Mouse (Mus musculus): ENCODE results near the gene Ntn1.

The Ntn1 gene

DNA sequence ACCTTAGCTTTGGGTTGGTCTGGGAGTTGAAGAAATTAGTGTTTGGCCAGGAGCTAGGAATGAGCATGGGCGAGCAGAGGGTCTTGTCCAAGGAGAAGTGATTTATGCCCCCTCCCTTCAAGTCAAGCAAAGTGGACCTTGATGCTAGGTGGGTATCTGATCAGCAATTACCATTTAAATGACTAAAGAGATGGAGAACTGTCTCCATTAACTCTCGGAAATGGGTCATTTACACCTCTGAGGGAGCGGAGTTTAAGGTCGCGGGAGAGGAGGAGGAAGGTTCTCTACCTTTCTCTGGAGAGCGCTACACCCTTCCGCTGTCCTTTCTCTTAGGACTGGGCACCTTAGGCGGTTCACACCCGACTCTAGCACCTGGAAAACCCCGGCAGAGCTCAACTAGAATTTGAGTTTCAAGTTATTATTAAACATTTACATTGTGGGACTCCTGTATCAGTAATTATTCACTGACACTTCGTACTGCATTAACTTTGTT is at the start of gene Ntn1:
Gene Ntn1 (minus strand): TSS at position 97 of the 493 bp plus-strand sequence.
- no peak for DNase-seq (ENCODE audit: low spot score in 2 of 2)

DNA sequence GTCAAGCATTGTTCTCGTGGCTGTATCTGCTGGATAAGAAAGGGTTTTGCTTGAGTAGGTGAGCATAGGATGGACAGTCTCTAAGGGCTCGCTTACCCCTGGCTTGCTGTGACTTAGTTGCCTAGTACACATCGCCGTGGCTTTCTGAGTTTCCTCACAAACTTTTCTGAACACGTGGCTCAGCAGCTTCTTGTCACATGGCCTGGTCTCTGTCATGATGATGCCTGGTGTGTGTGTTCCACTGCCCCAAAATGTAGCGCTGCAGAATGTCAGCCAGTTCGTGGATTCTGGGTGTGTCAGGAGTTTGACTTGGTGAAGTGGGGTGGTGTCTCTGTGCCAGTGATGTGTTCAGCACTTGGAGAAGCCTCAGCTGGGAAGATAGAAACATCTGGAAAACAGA is 47.7 kb upstream of the Ntn1 start:
- no peak for DNase-seq (ENCODE audit: low spot score in 2 of 2)

DNA sequence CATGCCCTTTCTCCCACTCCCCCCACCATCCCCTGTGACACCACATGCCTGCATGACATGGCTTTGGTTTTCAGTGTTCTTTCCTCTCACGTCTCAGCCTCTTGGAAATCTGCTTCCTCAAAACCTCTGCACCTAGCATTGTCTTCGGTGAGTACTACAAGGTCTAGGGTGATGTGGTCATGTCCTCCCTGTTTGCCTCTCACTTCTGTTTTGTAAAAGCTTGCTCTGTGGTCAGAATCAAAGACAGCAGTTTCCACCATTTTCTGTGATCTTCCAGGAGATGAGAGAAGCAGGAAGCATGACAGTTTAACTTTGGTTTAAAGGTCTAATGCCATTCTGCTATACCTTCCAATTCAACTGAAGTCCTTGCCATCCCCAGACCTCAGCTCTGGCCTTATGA is 46.6 kb upstream of the Ntn1 start:
- DNase-seq (ENCODE audit: low spot score in 2 of 2): no peak

DNA sequence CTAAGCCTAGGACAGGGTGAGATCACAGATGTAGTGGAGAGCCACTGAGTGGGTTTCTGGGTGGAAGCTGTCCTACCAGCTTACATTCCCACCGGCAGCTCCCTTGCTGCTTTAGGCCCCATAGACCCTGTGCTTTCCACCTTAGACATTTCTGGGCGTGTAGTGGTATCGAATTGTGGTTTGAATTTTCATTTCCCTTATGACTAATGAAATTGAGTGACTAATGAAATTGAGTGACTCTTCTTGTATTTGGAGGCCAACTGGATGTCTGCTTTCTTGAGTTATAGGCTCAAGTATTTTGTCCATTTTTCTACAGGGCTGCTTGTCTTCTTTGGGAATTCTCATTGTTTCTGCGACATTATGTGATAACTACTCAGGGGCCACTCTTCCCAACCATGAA is 45.9 kb upstream of the Ntn1 start:
- no peak for DNase-seq (ENCODE audit: low spot score in 2 of 2)

DNA sequence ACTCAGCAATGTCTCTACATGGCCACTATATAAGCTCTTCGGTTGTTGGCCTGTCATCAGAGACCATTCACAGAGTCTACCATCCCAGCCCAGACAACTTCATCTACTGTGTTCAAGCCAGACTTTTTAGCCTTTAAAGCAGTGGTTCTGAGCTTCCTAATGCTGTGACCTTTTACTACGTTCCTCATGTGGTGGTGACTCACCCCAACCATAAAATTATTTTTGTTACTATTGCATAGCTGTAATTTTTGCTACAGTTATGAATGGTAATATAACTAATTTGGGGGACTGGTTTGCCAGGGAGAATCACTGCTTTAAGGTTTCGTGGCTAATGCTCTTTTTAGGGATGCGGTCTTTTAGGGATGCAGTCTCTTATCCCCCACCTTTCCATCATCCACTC is 45.3 kb upstream of the Ntn1 start:
- DNase-seq (ENCODE audit: low spot score in 2 of 2): no peak

DNA sequence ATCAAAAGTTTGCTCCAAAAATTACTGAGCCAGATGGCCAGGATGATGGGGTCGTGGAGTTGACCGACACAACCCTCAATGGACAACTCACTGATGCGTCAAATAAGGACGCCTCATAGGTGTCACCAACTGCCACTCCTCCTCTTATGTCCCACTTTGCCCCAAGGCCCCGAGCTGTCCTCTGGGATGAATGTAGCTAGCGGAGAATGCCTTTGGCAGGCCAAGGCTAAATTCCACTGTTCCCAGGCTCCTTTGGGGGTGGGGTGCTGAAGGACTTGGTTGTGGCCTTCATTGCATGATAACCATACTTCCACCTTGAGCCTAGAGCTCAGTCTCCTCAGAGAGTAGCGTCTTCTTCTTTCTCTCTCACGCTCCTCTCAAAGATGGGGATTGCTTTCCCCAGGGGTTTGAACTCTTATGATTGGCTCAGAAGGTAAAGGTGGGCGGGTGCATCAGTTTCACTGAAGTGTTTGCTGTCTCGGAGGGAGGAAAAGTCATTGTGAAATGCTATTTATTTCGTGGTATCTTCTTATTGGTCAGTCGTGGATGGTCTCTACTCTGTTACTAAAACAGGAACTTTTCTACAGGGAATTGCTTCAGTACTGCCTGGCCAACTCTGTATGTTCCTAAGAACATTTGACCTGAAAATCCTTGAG is 42.5 kb upstream of the Ntn1 start:
- no peak for DNase-seq (ENCODE audit: low spot score in 2 of 2)

DNA sequence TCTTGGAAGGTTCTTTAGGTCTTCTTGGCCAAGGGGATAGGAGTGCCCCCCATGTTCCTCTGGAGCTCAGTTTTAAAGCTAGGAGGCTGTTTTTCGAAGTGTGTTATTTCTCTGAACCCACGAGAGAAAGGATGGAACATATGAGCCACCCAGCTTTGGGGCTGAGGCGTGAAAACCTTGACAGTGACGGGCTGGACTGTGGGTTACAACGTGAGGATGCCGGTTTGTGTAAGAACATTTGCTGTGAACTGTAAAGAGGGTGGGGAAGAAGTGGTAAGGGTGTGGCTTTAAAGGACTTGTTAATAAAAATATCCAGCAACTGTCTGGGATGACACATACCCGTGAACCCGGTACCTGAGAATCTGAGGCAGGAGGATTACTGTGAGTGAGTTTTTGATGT is 41.7 kb upstream of the Ntn1 start:
- DNase-seq (ENCODE audit: low spot score in 2 of 2): no peak

DNA sequence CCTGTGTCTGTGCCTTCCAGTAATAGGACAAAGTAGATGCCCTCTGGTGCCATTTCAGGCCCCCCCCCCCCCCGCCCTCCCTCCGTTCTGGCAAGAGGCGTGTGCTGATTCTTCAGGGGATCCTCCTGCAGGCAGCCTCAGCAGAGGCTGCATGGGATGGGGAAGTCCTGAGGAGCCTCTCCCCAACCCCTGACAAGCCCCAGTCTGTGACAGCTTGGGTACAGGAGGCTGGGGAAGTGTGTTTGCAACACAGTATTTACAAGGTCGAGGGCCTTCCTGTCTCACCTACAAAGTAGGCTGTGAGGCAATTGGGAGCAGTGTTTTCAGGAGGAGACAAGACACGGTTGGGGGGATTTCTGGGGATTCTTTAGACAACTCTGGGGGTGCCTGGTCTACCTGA is 40.3 kb upstream of the Ntn1 start:
- DNase-seq (ENCODE audit: low spot score in 2 of 2): no peak

DNA sequence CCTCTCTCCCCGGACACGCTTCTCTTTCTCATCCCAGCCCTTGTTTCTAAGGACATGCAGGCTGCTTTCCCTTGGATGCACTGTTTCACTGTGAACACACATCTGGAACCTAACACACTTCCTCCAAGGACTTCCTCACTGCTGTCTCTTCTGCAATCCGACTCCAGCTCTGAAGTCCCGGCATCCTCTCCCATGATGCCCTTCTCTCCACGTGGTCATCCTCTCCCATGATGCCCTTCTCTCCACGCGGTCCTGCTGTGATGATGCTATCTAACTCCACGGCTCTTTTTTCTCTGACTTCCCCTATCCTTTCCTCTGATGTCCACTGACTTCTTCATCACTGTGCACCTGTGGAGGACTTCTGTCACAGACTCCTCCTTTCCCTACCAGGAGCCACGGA is 39.5 kb upstream of the Ntn1 start:
- no peak for DNase-seq (ENCODE audit: low spot score in 2 of 2)

DNA sequence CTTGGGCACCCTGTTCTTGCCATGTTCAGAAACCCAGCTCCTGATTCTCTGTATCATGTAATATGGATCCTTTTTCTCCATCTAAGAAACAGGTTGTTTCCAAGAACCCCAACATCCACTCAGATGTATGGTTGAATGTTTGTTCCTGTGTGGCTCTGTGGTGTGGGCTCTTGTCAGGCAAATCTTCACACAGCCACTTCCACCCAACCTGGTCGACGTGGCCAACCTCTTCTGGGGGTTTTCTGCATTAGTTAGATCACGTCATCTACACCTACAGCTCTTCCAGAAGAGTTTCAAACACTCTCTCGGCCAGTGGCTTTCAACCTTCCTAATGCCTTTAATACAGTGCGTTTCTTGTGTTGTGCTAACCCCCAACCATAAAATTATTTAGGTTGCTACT is 35.8 kb upstream of the Ntn1 start:
- DNase-seq (ENCODE audit: low spot score in 2 of 2): no peak

DNA sequence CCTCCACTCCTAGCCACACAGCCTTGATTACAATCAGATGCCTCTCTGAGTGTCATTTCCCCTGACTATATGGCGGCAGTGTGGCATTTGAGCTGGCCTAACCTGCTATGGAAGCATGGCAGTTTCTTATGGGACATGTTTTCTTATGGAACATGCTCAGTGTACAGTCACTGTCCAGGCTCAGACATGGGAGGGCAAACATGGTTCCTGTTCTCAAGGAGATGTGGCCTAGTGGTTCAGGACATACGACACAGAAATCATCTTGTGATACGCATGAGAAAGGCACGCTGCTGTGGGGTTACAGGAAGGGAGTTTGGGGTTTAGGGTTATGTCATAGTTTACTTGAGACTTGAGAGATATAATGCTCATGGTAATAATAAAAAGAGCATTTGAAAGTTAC is 35.0 kb upstream of the Ntn1 start:
- no peak for DNase-seq (ENCODE audit: low spot score in 2 of 2)

DNA sequence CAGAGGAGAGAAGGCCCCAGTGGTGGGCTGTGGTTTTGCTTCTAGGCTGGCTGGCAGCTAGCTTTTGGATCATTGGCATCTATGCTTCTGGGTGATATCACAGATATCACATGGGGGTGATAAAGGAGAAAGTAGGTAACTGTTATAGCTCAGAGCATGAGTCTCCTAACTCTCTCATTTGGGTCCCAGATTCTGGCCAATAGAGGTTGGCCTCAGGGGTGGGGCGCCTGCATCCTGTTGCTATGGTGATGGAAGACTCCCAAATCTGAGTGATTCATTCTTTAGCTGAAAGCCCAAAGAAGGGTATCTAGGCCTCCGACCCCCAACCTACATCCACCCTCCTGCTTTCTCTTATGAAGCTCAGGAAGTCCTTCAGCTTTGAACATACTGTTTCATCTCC is 34.1 kb upstream of the Ntn1 start:
- DNase-seq (ENCODE audit: low spot score in 2 of 2): no peak

DNA sequence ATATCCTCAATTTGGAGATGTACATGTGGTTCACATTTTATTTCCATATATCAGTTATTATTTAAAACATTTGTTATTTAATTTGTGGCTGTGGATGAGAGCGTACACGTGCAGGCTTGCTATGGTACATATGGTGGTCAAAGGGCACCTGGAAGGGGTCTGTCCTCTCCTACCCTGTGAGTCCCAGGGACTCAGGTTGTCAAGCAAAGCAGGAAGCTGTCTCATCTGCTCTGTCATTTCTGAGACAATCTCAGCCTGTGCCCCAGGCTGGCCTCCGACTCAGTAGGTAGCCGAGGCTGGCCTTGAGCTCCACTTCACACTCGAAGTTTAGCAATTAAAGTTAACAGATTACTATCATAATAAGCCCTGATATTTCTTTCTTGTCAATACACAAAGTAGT is 32.9 kb upstream of the Ntn1 start:
- DNase-seq (ENCODE audit: low spot score in 2 of 2): no peak

DNA sequence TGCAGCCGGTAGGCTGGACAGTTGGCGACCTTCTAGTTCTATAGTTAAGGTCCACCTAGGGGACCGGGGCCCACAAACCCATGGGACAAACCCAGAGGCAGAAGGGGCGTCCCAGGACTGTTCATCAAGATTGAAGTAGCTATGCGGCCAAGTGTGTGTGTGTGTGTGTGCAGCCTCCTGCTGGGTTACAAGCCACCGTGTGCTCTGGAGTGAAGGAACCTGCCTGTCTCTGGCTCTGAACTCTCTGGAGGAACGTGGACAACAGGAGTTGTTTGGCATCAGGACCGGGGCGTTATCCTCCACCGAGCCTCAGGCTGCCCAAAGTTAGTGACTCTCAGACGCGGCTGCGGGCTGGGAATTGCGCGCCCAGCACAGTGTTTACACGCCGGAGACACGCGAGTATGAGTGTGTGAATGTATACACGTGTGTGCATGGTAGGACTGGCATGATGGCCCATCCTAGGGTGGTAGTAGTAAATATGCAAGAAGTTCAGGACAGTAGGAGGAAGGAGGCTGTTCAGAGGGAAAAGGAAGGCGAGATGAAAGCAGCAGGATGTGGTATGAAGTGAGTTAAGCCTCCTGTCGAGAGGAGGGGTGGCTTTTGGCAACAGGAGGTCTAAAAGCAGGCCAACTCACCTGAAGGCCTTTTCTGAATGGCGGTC is 31.9 kb upstream of the Ntn1 start:
- no peak for DNase-seq (ENCODE audit: low spot score in 2 of 2)

DNA sequence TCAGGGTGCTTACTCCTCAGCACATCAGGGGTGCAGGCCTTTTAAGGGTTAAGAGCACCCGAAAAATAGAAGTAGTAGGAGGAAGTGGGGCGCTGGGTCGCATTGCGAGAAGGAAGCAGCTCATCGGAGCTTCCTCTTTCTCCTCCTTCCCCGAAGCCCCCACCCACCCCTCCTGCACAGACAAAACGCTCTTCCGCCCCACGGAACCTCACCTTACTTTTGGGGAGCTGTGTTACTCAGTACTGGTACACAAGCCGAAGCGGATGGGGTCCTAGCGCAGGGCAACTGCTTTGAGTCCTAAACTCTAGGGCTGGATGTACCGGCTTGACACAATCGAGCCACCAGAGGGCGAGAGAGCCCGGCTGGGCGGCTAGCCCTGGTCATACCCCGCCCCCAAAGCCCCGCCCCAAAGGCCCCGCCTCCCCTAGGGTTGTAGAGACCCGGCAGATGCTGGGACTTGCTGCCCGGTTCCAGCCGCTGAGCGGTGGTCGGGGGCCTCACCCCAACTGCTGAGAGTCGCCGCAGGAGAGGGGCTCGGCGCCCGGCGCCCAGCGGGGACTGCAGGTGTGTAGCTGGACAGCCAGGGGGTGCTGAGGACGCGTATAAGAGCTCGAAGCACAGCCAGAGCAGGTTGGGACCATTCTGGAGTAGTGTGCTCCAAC is 31.2 kb upstream of the Ntn1 start, which contains the start of gene Pik3r5:
Gene Pik3r5 (plus strand): TSS at position 423 of the 662 bp plus-strand sequence.
- peak; percentile 63 to 66 for DNase-seq (ENCODE audit: low spot score in 2 of 2)

DNA sequence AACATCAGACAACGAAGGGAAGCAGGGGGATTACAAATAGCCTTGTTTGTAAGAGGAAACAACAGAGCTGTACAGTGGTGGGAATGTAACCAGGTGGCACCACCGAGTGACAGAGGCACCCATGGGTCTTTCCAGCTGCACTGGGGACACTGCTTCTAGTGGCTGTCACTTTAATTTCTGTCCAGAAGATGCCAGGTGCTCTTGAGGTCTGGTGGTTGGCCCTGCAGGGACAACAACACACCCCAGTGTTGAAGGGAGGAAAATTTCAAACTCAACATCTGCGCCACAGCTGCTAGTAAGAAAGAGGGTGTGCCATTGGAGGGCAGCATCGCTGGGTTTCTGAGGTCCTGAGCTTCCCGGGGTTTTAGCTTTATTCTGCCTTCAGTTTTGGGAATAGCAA is 30.0 kb upstream of the Ntn1 start:
- DNase-seq (ENCODE audit: low spot score in 2 of 2): no peak

DNA sequence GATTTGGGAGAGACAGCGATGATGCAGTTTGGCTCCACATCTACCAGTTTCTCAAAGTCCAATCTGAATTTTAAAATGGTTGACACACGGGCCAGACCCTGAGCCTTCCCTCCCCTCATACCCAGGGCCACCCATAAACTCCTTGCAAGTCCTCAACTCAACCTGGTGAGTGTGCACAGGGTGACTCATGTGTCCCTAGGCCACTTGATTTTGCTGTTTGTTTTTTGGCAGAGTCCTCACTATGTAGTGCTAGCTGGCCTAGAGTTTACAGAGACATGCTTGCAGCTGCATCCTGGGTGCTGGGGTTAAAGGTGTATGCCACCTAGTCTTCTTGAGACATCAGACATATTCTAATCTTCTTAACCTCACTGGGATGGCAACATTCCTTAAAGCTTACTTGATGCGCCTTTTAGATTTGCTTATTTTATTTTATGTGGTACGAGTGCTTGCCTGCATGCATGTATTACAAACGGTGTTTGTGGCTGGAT is 26.5 kb upstream of the Ntn1 start:
- no peak for DNase-seq (ENCODE audit: low spot score in 2 of 2)

DNA sequence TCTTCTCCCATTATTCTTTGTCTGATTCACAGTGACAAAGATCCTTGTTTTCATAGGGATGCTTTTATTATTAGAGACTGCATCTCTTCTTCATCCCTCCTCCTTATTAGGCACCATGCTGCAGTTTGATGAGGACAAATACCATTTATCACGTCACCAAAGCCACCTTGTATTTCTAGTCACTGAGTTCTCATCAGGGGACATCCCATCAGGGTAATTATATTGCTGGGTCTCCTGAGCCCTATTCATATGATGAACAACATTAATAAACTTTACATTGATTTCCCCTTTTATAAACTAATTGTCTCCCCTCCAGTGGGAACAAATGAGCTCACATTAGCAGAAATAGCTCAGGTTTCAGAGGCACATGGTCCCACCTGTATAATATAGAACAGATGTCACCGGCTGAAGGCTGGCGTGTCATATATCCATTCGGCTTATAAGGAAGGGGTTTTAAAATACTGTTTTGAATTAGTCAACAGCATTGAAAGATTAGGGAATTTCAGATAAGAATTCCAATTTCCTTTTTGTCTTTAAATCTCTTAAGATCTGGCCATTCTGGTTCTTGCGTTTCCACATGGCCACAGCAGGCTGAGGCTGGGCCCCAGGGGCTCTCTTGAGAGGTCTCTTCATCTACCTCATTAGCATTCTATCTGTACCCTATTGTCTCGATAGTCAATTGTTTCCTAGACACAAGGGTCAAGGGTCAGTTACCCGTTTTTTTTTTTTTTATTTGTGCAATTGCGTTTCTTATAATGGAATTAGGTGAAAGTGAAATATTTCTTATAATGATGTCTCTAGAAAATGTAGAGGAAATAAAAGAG is 25.1 kb upstream of the Ntn1 start:
- DNase-seq (ENCODE audit: low spot score in 2 of 2): no peak

DNA sequence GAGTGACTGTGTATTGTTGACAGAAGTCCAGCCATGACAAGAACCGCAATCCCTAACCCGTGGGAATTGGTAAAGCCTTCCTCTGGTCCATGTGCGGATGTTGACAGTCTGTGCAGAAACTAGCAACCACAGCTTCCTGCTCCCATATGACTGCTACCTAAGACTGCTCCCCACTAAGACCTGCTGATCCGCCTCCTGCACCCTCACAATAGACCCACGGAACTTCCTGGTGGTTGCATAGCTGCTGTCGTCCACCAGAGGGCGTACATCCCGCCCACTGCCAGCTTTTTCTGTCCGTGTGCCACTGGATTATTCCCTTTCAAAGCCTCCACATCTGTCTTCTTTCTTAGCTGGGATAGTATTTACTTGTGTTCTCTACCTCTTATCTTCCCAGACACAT is 17.2 kb upstream of the Ntn1 start:
- DNase-seq (ENCODE audit: low spot score in 2 of 2): peak in 1 of 2 experiments; percentile 27

DNA sequence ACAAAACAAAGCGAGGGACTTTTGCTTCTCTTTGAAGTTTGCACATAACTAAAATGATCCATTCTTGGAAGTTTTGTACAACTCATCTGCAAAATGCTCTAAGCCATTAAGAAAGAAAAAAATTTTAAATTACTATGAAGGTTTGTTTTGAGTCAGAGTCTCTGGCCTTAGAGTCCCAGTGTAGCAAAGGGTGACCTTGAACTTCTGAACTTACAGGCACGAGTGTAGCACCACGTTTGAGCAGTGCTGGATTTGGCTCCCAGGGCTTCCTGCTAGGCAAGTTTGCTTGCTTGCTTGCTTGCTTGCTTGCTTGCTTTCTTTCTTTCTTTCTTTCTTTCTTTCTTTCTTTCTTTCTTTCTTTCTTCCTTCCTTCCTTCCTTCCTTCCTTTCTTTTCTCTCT is 16.4 kb upstream of the Ntn1 start:
- DNase-seq (ENCODE audit: low spot score in 2 of 2): no peak

DNA sequence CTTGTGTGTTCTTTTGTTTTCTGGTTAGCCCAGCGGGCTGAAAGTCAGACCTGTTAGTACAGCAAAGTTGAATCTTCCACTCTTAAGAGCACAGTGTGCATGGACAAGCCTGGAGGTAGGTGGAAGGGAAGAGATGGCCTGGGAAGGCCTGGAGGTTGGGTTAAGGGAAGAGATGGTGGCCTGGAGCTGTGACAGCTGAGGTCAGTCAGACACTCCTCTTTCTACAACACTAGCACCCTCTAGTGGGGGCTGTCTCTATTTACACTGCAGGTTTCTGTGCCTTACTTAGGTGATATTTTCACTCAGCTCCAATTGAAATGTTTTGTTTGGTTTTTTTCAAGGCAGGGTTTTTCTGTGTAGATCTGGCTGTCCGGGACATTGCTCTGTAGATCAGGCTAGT is 7.5 kb upstream of the Ntn1 start:
- peak; percentile 66 to 81 for DNase-seq (ENCODE audit: low spot score in 2 of 2)
